Mouse (Mus musculus) stomach, postnatal 0 days (tissue): ENCODE measurements around the gene Ftsj1.

ENCODE experiments used
- CTCF ChIP-seq: IDR thresholded peaks from 2 replicates; pipeline ENCODE4 v1.5.1; 2016; ENCODE audit warnings: antibody characterized with exemption, low read depth, mild to moderate bottlenecking, moderate library complexity
- EP300 ChIP-seq: optimal IDR thresholded peaks from 2 replicates; pipeline ENCODE3; 2016; ENCODE audit warnings: antibody characterized with exemption

GRCm38 (mm10) chrX:8207224-8207623 lies 45.0 kb downstream of the Ftsj1 start:
- TF ChIP-seq CTCF: no peak
- no peak for TF ChIP-seq EP300
